Mouse (Mus musculus): Measurements from ENCODE around the gene Irf7. TPM values are rescaled to one million over a fixed set of nuclear protein-coding genes. Genes with fewer than 3 reads are reported as not detected.
A peak's percentile ranks its signal among the peaks of the same experiment; 100 is the strongest.
"Not testable (repeated sequence)": the region's sequence is repeated elsewhere in the genome, so short reads cannot be mapped to it uniquely, and the experiment has no call there.

The Irf7 gene
- total RNA-seq, 4 experiments from 2014 or later: 0.85 to 3.8 (median 2.0) TPM

GRCm38 (mm10) chr7:141276546-141276945 lies 10.3 kb upstream of the Irf7 start, which contains the start of gene Cdhr5:
TSS of gene Cdhr5 (minus strand) at chr7:141276786.
- no peak for DNase-seq (ENCODE audit: low spot score in 2 of 2)

DNA sequence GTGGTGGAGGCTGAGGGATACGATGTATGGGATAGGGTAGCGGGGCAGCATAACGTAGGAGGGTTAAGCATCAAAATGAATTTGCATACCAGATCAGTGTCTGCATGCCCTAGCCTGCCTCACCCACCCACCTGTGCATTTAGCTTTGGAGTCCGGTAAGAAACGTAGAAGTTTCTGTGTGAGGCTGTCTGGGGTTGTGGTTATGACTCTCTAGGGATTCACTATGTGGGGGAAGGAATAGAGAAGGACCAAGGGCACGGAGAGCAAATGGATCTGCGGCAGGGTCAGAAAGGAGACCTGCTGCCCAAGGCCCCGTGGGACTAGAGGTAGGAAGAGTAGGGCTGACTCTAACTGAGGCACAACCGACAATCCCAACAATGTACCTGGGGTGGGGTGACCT lies 9.1 kb upstream of the Irf7 start:
- DNase-seq (ENCODE audit: low spot score in 2 of 2): no peak

- DNase-seq (ENCODE audit: low spot score in 2 of 2): no peak
These were observed 4.3 kb upstream of the Irf7 start for GRCm38 (mm10) chr7:141270631-141271030.

DNA sequence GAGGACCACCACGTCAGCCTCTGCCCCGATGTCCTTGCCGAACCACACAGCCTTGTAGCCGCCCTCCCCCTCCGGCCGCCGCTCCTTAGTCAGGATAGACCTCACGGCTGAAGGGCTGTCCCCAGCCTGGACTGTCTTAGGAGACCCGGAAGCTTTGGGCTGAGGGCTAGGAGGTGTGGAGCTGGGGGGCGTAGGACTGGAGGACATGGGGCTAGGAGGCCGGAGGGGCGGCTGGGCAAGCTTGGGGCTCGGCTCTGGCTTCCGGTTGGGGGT lies 2.9 kb upstream of the Irf7 start:
- no peak for DNase-seq (ENCODE audit: low spot score in 2 of 2)

DNA sequence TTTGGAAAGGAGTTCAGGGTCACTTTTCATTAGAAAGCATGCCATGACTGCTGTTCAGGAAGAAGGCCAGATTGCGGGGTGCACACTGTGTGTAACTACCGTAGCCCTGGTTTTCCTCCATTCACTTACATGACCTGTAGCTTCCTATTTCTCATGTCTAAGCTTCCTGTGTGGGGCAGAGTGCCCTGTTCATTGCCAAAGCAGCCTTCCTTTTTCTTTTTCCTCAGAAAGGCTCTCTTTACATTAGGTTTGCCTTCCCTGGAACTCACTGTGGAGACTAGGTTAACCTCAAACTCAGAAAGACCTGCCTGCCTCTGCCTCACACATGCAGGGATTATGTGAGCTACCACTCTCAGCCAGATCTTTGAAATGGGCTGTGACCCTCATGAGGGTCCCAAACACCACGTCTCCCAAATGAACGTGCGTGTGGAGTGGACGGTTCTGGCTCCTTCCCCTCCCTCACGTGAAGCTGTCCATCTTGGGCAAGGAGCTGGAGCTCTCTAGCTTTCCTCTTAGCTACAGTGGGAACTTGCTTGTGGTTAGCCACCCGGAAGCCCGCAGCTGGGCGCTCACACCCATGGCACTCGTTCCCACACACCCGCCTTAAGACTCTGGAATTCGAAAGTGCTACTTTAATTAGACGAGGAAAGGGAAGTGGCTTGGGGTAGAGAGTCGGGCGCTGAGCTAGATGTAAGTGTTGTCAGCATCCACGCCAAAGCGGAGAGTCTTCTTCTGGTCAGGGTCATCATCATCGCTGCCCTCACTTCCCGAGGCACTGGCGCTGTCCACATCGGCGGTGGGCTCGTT lies 2.4 kb upstream of the Irf7 start:
- DNase-seq (ENCODE audit: low spot score in 2 of 2): no peak

DNA sequence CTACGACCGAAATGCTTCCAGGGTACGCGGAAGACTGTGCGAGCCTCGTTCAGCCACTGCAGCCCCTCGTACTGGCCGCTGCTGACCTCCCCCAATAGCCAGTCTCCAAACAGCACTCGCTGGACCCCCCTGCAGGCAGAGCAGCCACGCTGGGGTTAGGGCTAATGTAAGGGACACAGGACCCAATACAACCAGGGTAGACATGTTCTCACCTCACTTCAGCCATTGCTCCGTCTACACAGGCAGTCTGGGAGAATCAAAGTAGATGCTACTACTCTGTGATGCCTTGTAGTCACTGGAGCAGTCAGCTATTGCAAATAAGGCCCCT lies 906 bp downstream of the Irf7 start:
- no peak for DNase-seq (ENCODE audit: low spot score in 2 of 2)

- DNase-seq (ENCODE audit: low spot score in 2 of 2): no peak
These were observed 1.4 kb downstream of the Irf7 start for GRCm38 (mm10) chr7:141264761-141265410.

GRCm38 (mm10) chr7:141264041-141264700 lies 2.1 kb downstream of the Irf7 start:
- no peak for DNase-seq (ENCODE audit: low spot score in 2 of 2)

GRCm38 (mm10) chr7:141263640-141264039 lies 2.6 kb downstream of the Irf7 start:
- no peak for DNase-seq (ENCODE audit: low spot score in 2 of 2)

GRCm38 (mm10) chr7:141261480-141261879 lies 4.8 kb downstream of the Irf7 start:
- DNase-seq (ENCODE audit: low spot score in 2 of 2): no peak

- DNase-seq (ENCODE audit: low spot score in 2 of 2): no peak
These were observed 10.1 kb downstream of the Irf7 start for GRCm38 (mm10) chr7:141256159-141256558.

GRCm38 (mm10) chr7:141250486-141250885 lies 15.8 kb downstream of the Irf7 start:
- not testable (repeated sequence) for DNase-seq (ENCODE audit: low spot score in 2 of 2)

DNA sequence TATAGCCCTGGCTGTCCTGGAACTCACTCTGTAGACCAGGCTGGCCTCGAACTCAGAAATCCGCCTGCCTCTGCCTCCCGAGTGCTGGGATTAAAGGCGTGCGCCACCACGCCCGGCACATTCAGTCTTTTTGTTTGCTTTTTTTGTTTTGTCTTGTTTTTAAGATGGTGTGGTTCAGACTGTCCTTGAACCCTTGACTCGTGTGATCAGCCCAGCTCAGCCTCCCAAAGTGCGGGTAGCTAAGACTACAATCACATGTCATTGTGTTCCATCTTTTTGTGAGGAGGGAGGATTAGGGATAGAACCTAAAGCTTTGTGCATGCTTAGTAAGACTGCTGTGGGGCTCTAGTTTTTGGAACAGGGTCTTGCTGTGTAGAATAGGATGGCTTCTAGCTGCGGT lies 34.7 kb downstream of the Irf7 start:
- no peak for DNase-seq (ENCODE audit: low spot score in 2 of 2)

DNA sequence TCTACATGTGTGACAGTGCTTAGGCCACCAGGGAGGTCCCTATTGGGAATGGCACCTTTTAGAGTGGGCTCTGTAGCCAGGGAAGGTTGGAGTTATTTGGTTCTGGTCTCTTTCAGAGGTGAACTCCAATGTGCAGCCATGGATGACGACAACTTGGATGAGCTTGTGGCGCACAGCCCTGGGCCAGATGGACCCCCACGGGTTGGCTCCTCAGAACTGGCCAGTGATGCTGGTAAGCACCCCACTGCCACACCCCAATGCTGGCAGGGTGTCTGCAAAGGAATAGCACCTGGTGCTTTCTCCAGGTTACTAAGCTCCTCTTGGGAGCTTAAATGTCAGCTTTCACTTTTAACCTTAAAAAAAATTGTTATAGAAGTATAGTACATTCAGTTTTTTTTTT lies 35.2 kb downstream of the Irf7 start:
- DNase-seq (ENCODE audit: low spot score in 2 of 2): no peak

- DNase-seq (ENCODE audit: low spot score in 2 of 2): no peak
These were observed 35.7 kb downstream of the Irf7 start for GRCm38 (mm10) chr7:141230570-141230969.

DNA sequence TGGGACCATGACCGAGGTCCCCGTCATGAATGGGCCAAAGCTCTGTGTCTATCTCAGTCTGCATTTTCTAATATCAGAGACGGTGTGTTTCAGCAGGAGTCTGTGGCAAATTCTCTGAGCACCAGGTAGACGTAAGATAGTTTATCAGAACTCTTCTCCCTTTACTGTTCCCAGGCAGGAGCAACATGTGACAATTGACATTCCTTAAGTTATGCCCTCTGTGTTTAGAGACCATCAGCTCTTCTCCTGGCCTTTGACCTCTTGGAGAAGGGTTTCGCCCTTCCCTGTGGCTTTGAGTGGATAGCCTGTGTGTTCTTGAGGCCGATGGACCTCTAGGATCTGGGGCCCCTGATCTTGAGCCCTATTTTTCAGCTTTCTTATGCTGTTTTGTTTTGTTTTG lies 36.6 kb downstream of the Irf7 start:
- no peak for DNase-seq (ENCODE audit: low spot score in 2 of 2)

DNA sequence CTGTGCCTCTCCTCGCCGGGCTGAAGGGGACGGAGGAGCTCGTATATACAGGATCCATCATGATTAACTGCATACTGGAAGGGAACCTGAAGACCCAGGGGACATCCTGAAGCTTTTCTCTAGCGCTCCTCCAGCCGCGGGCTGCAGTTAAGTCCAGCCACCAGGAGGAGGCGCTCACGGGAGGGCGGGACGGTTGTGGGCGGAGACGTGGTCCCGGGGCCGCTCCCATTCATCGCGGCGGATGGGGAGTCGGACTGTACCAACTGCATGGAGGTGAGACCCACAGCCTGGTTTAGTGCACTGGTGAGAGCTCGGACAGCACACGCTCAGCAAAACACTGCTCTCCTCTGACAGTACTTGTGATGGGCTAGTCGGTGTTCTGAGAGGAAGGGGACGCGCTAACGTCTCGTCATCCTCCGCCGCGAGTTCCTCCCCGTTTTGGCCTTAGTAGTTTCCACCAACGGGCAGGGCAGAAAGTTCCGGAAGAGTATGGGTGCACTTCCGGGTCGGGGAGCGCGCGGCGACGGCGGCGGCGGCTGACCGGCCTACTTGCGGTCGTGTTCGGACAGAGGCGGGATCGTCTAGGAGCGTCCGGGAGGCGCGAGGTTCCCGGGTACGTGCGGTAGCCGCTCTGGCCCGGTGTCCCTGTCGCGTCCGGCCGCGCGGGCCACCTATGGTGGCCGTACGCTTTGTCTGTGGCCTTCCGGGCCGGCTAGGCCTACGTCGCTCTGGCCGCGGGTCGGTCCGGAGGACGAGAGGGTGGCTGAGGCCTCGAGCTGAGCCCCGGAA lies 37.8 kb downstream of the Irf7 start, which contains the start of gene Phrf1:
TSS of gene Phrf1 (plus strand) at position 506 of the 789 bp plus-strand sequence.
- DNase-seq (ENCODE audit: low spot score in 2 of 2): peak; percentile 83 to 92

- no peak for DNase-seq (ENCODE audit: low spot score in 2 of 2)
These were observed 38.5 kb downstream of the Irf7 start for GRCm38 (mm10) chr7:141227796-141228195.

DNA sequence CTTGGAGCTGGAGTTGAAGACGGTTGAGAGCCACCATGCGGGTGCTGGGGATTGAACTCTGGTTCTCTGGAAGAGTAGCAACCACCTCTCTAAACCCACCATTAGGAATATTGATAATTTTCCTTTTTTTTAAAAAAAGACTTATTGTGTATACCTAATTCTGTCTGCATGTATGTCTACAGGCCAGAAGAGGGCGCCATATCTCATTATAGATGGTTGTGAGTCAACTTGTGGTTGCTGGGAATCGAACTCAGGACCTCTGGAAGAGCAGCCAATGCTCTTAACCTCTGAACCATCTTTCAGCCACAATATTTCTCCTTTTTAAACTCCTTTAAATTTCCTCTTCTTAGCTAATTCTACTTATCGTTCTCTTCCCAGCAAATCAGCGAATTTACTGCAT lies 39.7 kb downstream of the Irf7 start:
- DNase-seq (ENCODE audit: low spot score in 2 of 2): no peak

DNA sequence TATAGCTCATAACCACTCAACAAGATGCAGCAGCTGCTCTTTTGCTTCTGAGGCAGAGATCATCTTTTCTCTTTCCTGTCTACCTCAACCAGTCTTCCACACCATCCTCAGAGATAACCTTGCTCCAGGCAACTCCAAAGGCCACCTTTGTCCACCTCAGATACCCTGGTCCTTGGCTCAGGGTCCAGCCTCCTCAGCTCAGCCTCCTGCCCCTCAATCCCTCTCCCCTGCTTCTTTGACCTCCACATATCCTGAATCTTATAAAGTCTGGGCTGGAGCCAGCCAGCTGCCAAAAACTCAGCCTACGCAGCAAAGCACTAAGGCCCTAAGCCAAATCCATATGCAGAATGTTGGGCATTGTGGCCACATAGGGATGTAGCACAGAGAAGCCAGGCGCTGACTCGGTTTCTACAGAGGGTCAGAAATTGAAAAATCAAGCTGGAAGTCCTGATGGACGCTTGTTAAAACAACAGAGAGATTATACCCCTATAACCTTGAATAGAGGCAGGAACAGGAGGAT lies 43.5 kb downstream of the Irf7 start:
- no peak for DNase-seq (ENCODE audit: low spot score in 2 of 2)

GRCm38 (mm10) chr7:141222126-141222467 lies 44.2 kb downstream of the Irf7 start:
- no peak for DNase-seq (ENCODE audit: low spot score in 2 of 2)
